Mouse (Mus musculus) bone marrow, adult 2 months (tissue): Measurements from ENCODE around the gene Cacna1e.
A peak's percentile ranks its signal among the peaks of the same experiment; 100 is the strongest.

Source experiments
- CTCF ChIP-seq: fragments of 200-500 bp; IDR thresholded peaks from 2 replicates; pipeline ENCODE4 v1.5.1; 2011; ENCODE audit warnings: low read length, control low read depth; ENCODE audit not compliant: control insufficient read depth, insufficient read depth
- POLR2A ChIP-seq: fragments of 200-500 bp; IDR thresholded peaks from 2 replicates; pipeline ENCODE4 v1.6.1; 2011; ENCODE audit warnings: low read depth, mild to moderate bottlenecking, control low read depth, low read length, borderline replicate concordance; ENCODE audit not compliant: control insufficient read depth

GRCm38 (mm10) chr1:154885207-154885548, 877 bp upstream of the Cacna1e start:
- TF ChIP-seq CTCF (peak; percentile 29; the same call in 1 of the 2 replicates), POLR2A (no peak)
